Mouse (Mus musculus): ENCODE measurements at regions not wholly inside any gene's neighbourhood (a gene's known extent, or its start where the extent isn't known, plus 50 kb on each side); places are given as distances from the start of the nearest gene placed in this dataset.

DNA sequence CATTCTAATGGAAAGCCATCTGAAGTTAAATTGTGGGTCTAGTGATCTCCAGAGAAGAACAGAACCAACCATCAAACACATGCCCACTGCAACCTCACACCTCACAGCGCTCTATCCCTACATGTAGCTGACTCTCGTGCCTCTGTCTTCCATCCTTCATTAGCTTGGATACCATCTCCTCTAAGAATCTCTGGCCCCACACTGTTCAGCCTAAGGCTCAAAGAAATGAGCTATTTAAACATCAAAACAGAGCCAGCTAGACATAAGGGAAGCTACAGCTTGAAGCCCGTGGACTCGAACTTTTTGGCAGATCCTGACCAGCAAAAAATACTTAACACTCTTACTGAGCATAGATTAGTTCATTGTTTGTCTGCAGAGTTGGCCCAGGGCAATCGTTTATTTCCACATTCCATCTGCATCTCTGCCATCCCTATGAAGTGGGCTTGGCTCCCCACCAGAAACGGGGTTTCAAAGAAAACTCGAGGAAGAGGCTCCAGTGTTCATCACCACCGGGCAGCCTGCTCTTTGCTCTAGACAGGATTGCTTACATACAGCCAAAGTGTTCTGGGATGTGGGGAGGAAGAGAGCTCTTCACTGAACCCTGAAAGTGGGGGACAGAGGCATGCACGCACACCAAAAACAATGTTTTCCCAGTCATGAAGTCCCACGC, 92.4 kb upstream of the Rab3gap2 start:
- TF ChIP-seq POLR2A (IDR thresholded peaks at IDR 0.05; ENCODE audit: low read depth, low read length) (no peak), CTCF (conservative IDR thresholded peaks at IDR 0.05; ENCODE audit: insufficient read depth, insufficient read length, low read depth, low read length) (no peak)

All from kidney, adult 2 months (tissue).